Comparison of ENCODE assay signal across 16 mouse cellular contexts in genomic region chr15:26031692-26032091, GRCm38 (mm10). TPM values are rescaled to one million over a fixed set of nuclear protein-coding genes. Genes with fewer than 3 reads are reported as not detected.
DNase-seq lines count a peak whose midpoint lies in the region; ATAC-seq and TF ChIP-seq lines count a peak whose summit lies in the region.
"Had no signal": no experiment of that assay in that cellular context is flagged by ENCODE, and none has a peak within 500 bp of the region (broad histone marks: within the 10 kb centered on the region; RNA-seq: fewer than 3 reads in every experiment).

No protein-coding gene starts in this region.

- TF ChIP-seq POLR2A in lung, adult 2 months (IDR thresholded peaks at IDR 0.05; ENCODE audit: borderline replicate concordance, extremely low read depth, low read depth, low read length): no peak

- 41% methylated on average over 3 of the region's 3 CpGs for WGBS in kidney, postnatal 0 days
- 52% methylated on average over 3 of the region's 3 CpGs for WGBS in kidney, embryonic 14.5 days
- WGBS in lung, postnatal 0 days: 53% methylated on average over 3 of the region's 3 CpGs
- WGBS in lung, adult 2 months: 49% methylated on average over 3 of the region's 3 CpGs
- WGBS in hindbrain, embryonic 14.5 days: 88% methylated on average over 3 of the region's 3 CpGs

- no peak for TF ChIP-seq EP300 in lung, postnatal 0 days (IDR thresholded peaks at IDR 0.05)

- no peak overlapping the region for H3K4me2 ChIP-seq in kidney, postnatal 0 days (ENCODE audit: low read length)
- H3K4me2 ChIP-seq in kidney, embryonic 14.5 days (replicated peaks; ENCODE audit: low read depth, low read length): no peak overlapping the region
- H3K4me2 ChIP-seq in lung, postnatal 0 days (replicated peaks; ENCODE audit: low read depth, low read length): no peak overlapping the region
- no peak overlapping the region for H3K4me2 ChIP-seq in hindbrain, embryonic 14.5 days (replicated peaks)
- H3K4me2 ChIP-seq: heart, embryonic 12.5 days; limb, embryonic 13.5 days; midbrain, embryonic 13.5 days had no signal

- H3K27me3 ChIP-seq in kidney, postnatal 0 days (ENCODE audit: insufficient read depth, low read length): no peaks in the 10 kb centered on the region
- H3K27me3 ChIP-seq in kidney, embryonic 14.5 days (ENCODE audit: control insufficient read depth, insufficient read depth, low read length): no peaks in the 10 kb centered on the region
- H3K27me3 ChIP-seq in lung, postnatal 0 days (replicated peaks; ENCODE audit: insufficient read depth, low read length): no peaks in the 10 kb centered on the region
- H3K27me3 ChIP-seq in hindbrain, embryonic 14.5 days (ENCODE audit: control insufficient read depth, insufficient read depth, low read length): no peaks in the 10 kb centered on the region
- H3K27me3 ChIP-seq: heart, embryonic 12.5 days; limb, embryonic 13.5 days; midbrain, embryonic 13.5 days had no signal

- no peaks in the 10 kb centered on the region for H3K36me3 ChIP-seq in kidney, postnatal 0 days (ENCODE audit: insufficient read depth, low read length)
- H3K36me3 ChIP-seq in kidney, embryonic 14.5 days (ENCODE audit: control insufficient read depth, insufficient read depth, low read length): no peaks in the 10 kb centered on the region
- H3K36me3 ChIP-seq in lung, postnatal 0 days (ENCODE audit: insufficient read depth, low read length): no peaks in the 10 kb centered on the region
- H3K36me3 ChIP-seq in hindbrain, embryonic 14.5 days (replicated peaks; ENCODE audit: control insufficient read depth, insufficient read depth): no peaks in the 10 kb centered on the region
- H3K36me3 ChIP-seq: heart, embryonic 12.5 days; limb, embryonic 13.5 days; midbrain, embryonic 13.5 days had no signal

- peak; percentile 28 for DNase-seq in kidney, postnatal 0 days (ENCODE audit: low spot score)
- DNase-seq in lung, postnatal 0 days (ENCODE audit: low spot score): peak; percentile 17
- DNase-seq in lung, adult 2 months: no peak
- DNase-seq in NIH3T3 (ENCODE audit: low read depth): peak; percentile 25
- DNase-seq in adrenal gland, postnatal 25 days: peak; percentile 61
- no peak for DNase-seq in urinary bladder, postnatal 4 days (ENCODE audit: low spot score in 2 of 2)
- DNase-seq in hindbrain, embryonic 14.5 days (ENCODE audit: low spot score): no peak
- DNase-seq: cerebellum, adult 9-10 months; gastrocnemius, postnatal 36 days; heart, postnatal 36 days; thymus, adult 2 months had no signal

- no peak overlapping the region for H3K27ac ChIP-seq in kidney, postnatal 0 days
- no peak overlapping the region for H3K27ac ChIP-seq in kidney, embryonic 14.5 days (ENCODE audit: low read depth, low read length)
- no peak overlapping the region for H3K27ac ChIP-seq in lung, postnatal 0 days (ENCODE audit: low read length)
- no peak overlapping the region for H3K27ac ChIP-seq in hindbrain, embryonic 14.5 days
- H3K27ac ChIP-seq: limb, embryonic 13.5 days; macrophage; midbrain, embryonic 13.5 days had no signal

- ATAC-seq in kidney, postnatal 0 days (replicated peaks; ENCODE audit: low FRiP score, low read depth): no peak
- ATAC-seq in kidney, embryonic 14.5 days (ENCODE audit: low FRiP score, low TSS enrichment): no peak
- no peak for ATAC-seq in lung, postnatal 0 days
- no peak for ATAC-seq in hindbrain, embryonic 14.5 days (ENCODE audit: low FRiP score)
- ATAC-seq: midbrain, embryonic 13.5 days had no signal

- no peaks in the 10 kb centered on the region for H3K4me1 ChIP-seq in kidney, postnatal 0 days (replicated peaks; ENCODE audit: insufficient read depth, low read length)
- no peaks in the 10 kb centered on the region for H3K4me1 ChIP-seq in kidney, embryonic 14.5 days (ENCODE audit: control insufficient read depth, insufficient read depth, low read length)
- H3K4me1 ChIP-seq in lung, postnatal 0 days (ENCODE audit: insufficient read depth, low read depth, low read length): no peaks in the 10 kb centered on the region
- no peaks in the 10 kb centered on the region for H3K4me1 ChIP-seq in lung, adult 2 months (ENCODE audit: control insufficient read depth, insufficient read depth, low read length)
- H3K4me1 ChIP-seq in hindbrain, embryonic 14.5 days (replicated peaks; ENCODE audit: control insufficient read depth, insufficient read depth, low read length): no peaks in the 10 kb centered on the region
- H3K4me1 ChIP-seq: heart, embryonic 12.5 days; limb, embryonic 13.5 days; midbrain, embryonic 13.5 days had no signal

- TF ChIP-seq CTCF in kidney, postnatal 0 days (IDR thresholded peaks at IDR 0.05; ENCODE audit: low read depth): no peak
- no peak for TF ChIP-seq CTCF in lung, postnatal 0 days (IDR thresholded peaks at IDR 0.05)
- TF ChIP-seq CTCF in lung, adult 2 months (IDR thresholded peaks at IDR 0.05; ENCODE audit: insufficient read depth, low read length): no peak

- H3K9ac ChIP-seq in kidney, postnatal 0 days (ENCODE audit: low read depth, low read length): no peak overlapping the region
- H3K9ac ChIP-seq in kidney, embryonic 14.5 days (ENCODE audit: low read depth, low read length): no peak overlapping the region
- no peak overlapping the region for H3K9ac ChIP-seq in lung, postnatal 0 days (replicated peaks; ENCODE audit: low read depth)
- H3K9ac ChIP-seq in hindbrain, embryonic 14.5 days: no peak overlapping the region
- H3K9ac ChIP-seq: heart, embryonic 12.5 days; limb, embryonic 13.5 days; midbrain, embryonic 13.5 days had no signal

- no peak overlapping the region for H3K4me3 ChIP-seq in kidney, postnatal 0 days (replicated peaks; ENCODE audit: low read depth, low read length)
- H3K4me3 ChIP-seq in kidney, embryonic 14.5 days (ENCODE audit: low read length): no peak overlapping the region
- H3K4me3 ChIP-seq in lung, postnatal 0 days (ENCODE audit: low read depth, low read length): no peak overlapping the region
- no peak overlapping the region for H3K4me3 ChIP-seq in lung, adult 2 months (replicated peaks; ENCODE audit: extremely low read depth, low read depth, low read length)
- H3K4me3 ChIP-seq in hindbrain, embryonic 14.5 days (replicated peaks; ENCODE audit: low read length): no peak overlapping the region
- H3K4me3 ChIP-seq: heart, embryonic 12.5 days; limb, embryonic 13.5 days; midbrain, embryonic 13.5 days had no signal

- no peaks in the 10 kb centered on the region for H3K9me3 ChIP-seq in kidney, postnatal 0 days (replicated peaks; ENCODE audit: low read length)
- H3K9me3 ChIP-seq in kidney, embryonic 14.5 days (ENCODE audit: control insufficient read depth, low read length): no peaks in the 10 kb centered on the region
- no peaks in the 10 kb centered on the region for H3K9me3 ChIP-seq in lung, postnatal 0 days (ENCODE audit: low read length)
- no peaks in the 10 kb centered on the region for H3K9me3 ChIP-seq in hindbrain, embryonic 14.5 days (ENCODE audit: control insufficient read depth, low read length)
- H3K9me3 ChIP-seq: heart, embryonic 12.5 days; limb, embryonic 13.5 days; midbrain, embryonic 13.5 days had no signal

RNA-seq across cellular contexts. Expression of gene Zfp622, which starts 47.5 kb away (rescaled TPM):
- 23.2 and 27.3 TPM in 2 replicates for polyA plus RNA-seq in kidney, postnatal 0 days (2015; fragmentation: Nextera tagmentation; extraction: Ambion mirVana)
- 38.1 and 38.4 TPM in 2 replicates for polyA plus RNA-seq in kidney, embryonic 14.5 days (2014; fragmentation: Nextera tagmentation; extraction: Ambion mirVana)
- 18.4 and 18.7 TPM in 2 replicates for polyA plus RNA-seq in lung, postnatal 0 days (2015; fragmentation: Nextera tagmentation; extraction: Ambion mirVana)
- 13.6 and 17.5 TPM in 2 replicates for polyA plus RNA-seq in lung, adult 2 months (2012; rRNA removed)
- total RNA-seq in adrenal gland, postnatal 25 days (2021): 36.5 and 42.5 TPM in 2 replicates
- 37.1 and 37.4 TPM in 2 replicates for polyA plus RNA-seq in hindbrain, embryonic 14.5 days (2014; fragmentation: Nextera tagmentation; extraction: Ambion mirVana)

Comparison
In these comparisons a context has a peak if more than half of its experiments do, and no peak if none do; other contexts are left out.
1. DNase-seq: peak in kidney, postnatal 0 days (single experiment), lung, postnatal 0 days (single experiment), NIH3T3 (single experiment) and adrenal gland, postnatal 25 days (single experiment); none in lung, adult 2 months (single experiment), urinary bladder, postnatal 4 days (0 of 2) and hindbrain, embryonic 14.5 days (single experiment).